Mouse (Mus musculus) hindlimb bud, embryonic 11.5 days (tissue): Measurements from ENCODE around the gene Hspa12b.

ENCODE experiments used
- DNase-seq: peaks from one replicate; pipeline ENCODE4 v3.0.0-alpha.2; 2012; ENCODE audit warnings: low read depth, low spot score; ENCODE audit errors: extremely low spot score

The Hspa12b gene

DNA sequence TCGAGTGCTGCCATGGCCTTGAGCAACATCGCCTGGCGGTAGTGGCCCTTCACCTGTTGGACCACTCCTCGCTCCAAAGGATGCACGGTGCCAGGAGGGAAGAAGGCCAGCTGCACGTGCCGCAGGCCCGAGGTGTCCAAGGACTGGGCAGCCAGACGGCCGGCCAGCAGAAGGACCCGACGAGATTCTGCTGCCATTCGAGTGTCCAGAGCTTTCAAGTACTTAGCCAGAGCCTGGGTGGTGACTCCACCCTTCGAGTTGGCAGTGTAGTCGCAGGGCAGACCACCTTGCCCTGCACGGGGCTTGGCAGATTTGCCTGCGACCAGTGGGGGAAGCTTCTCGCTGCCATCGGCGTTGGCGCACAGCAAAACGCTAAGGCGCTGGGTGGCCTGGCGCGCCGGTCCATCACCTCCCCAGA is 51.8 kb downstream of the Hspa12b start:
- no peak for DNase-seq

DNA sequence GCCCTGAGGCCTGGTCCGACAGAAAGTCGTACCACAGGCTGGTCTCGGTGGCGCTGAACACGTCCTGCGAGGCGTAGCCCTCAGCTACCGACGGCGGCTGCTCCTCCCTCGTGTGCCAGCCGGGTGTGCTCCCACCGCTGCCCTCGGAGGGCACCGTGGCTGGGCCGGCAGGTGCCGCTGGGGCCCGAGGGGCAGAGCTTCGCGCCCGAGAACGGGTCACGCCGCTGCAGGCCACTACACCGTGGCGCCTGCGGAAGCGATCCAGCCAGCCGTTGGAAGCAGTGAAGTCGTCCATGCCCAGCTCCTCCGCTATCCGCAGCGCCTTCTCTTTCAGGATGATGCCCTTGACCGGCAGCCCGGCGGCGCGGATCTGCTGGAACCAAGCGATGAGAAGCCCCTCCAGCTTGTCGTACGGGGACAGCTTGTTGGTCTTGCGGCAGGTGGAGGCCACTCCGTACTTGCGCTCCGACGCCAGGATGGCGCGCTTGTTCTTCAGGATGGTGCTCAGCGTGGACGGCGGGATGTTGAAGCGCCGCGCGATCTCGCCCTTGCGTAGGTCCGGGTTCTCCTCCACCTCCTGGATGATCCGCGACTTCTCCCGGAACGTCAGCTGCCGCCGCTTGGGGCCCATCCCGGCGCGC is 52.3 kb downstream of the Hspa12b start:
- no peak for DNase-seq

- no peak for DNase-seq
Measured at GRCm38 (mm10) chr2:131179990-131180587, 53.0 kb downstream of the Hspa12b start, which contains the start of gene Cenpb. Gene Cenpb (minus strand): TSS chr2:131180067.

DNA sequence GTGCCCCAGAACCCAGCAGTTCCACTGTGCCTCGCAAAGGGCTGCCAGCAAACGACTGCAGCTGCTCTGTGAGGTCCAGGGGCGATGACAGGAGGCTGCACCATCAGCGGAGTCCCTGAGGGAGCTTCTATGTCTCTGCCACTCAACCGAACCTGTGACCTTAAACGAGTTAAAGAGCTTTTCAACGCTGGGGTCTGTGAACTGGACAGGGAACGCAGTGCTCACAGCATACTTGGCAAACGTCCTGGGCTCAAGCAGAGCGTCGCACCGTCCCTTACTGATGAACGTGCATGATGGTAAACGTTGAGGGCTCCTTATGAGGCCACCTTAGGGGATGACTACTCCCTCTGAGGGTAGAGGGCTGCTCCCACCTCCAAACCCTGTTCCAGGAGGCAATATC is 59.3 kb downstream of the Hspa12b start:
- no peak for DNase-seq

DNA sequence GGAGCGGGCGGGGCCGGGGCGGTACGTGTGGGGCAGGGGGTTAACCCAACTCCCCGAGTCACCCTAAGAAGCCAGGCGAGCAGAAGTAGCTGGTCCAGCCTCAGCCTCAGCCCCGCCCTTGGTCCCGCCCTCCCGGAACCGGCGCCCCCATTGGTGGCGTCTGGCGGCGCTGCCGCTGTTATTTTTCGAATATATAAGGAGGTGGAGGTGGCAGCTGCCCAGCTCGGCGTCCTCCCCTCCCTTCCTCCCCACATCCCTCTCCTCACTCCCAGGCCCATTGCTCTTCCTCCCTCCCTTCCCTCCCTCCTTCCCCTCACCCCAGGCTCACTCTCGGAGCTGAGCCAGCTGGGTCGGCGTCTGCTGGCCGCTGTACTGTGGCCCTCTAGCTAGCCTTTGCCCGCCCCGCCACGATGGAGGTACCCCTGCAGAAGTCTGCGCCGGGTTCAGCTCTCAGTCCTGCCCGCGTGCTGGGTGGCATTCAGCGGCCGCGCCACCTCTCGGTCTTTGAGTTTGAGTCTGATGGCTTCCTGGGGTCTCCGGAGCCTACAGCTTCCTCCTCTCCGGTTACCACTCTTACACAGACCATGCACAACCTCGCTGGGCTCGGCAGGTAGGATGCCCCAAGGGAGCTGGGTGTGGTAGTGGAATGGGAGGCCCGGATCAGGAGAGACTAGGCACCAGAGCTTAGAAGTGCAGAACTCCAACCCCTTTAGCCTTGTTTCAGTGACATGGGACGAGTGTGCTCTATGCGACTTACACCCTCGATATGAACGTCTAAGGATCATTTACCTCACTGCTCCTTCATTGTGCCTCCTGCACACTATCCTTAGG is 59.9 kb downstream of the Hspa12b start, which contains the start of the genes Cdc25b and Spef1:
Gene Cdc25b, plus strand, starts transcription at position 179 of the 831 bp plus-strand sequence.
Gene Spef1, minus strand, starts transcription at position 512 of the 831 bp plus-strand sequence.
- DNase-seq: no peak

DNA sequence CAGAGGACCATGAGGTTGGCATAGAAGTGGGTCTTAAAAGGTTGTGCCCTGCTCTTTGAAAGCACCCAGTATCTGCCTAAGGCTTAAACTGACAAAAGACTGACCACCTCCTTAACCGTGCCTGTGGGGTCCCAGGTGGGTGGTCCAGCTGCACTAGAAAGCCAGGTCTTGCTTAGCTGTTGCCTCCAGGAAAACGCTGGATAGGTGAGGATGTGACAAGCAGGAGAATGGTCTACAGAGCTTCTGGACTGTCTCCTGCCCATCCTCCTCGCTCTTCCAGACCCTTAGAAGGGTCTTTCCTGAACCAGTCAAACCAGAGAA is 60.5 kb downstream of the Hspa12b start:
- DNase-seq: no peak

DNA sequence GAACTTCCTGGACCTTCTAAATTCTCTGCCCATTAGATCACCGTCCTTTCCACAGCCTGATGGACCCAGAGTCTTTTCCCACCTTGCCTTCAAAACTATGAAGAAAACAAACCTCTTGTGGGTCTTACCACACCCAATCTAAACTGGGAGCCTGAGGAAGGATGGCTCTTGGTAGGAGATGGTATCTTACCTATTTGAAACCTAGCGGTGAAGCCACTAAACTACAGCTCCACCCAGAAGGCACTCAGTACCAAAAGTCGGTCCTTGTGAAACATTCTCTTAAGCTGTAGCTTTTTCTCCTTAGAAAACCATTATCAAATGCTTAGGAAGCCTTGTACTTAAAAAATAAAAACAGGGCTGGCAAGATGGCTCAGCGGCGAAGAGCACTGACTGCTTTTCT is 61.2 kb downstream of the Hspa12b start:
- no peak for DNase-seq

DNA sequence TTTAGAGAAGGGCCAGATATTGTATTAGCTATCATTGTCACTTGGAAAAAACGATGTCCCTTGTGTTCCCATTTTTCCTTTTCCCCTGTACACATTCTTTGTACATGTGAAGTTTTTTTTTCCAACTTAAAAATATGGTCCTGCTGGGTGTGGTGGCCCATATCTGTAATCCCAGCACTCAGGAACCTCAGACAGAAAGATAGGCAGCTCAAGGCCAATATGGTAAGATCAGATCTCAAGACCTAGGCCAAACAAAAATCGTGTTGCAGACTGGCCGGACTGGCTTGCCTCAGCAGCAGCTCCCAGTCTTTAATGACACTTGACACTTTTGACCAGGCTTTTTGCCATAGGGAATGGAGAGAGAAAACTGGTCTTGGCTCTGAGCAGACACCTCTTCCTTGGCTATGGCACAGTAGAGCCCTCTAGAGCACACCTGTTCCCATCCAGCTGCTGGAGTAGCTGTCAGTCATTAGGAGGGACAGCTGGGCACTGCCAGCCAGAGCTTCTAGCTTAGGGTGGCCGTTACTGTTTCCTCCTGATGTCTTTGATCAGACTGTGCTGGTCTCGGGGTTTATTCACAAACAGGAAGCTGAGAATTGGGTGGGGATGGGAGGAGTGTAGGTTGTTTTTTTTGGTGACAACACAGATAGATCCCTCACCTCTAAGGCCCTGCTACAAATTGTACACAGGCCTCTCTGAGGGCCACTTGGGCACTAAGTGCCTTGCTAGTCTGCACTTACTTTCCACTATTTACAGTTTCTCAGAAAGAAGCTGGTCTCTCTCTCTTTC is 62.6 kb downstream of the Hspa12b start:
- DNase-seq: no peak

DNA sequence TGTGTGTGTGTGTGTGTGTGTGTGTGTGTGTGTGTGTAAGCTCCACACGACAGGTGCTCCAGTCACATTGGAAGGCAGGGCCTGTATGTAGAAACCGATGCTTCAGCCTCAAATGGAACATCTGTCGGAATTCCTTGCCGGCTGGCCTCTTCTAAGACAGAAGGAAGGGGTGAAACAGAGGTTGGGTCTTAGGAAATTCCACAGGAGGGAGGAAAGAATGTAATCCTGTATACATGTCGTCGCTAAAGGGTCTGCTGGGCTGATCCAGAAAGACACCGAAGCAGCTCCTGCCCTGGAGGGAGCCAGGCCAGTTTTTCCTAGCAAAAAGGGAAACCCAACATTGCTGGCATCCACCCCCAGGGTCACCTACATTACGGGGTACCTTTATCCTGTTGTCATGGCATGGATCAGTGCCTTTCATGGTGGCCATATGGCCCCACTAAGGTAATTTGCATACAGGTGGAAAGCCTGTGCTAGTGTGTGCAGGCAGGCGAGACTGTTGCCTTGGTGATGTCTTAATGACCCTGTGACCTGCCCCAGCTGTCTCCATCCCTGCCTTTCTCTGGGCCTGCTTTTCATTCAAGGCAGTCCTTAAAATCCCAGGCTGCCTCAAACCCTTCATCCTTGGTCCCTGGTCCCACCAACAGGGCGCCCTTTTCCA is 63.4 kb downstream of the Hspa12b start:
- no peak for DNase-seq

GRCm38 (mm10) chr2:131191005-131191390 is 63.9 kb downstream of the Hspa12b start:
- no peak for DNase-seq
